Mouse (Mus musculus): ENCODE results near the gene Pacsin2. TPM values are rescaled to one million over a fixed set of nuclear protein-coding genes. Genes with fewer than 3 reads are reported as not detected.

The Pacsin2 gene
- polyA plus RNA-seq, 1 experiment from 2014 or later = 43.6 TPM

DNA sequence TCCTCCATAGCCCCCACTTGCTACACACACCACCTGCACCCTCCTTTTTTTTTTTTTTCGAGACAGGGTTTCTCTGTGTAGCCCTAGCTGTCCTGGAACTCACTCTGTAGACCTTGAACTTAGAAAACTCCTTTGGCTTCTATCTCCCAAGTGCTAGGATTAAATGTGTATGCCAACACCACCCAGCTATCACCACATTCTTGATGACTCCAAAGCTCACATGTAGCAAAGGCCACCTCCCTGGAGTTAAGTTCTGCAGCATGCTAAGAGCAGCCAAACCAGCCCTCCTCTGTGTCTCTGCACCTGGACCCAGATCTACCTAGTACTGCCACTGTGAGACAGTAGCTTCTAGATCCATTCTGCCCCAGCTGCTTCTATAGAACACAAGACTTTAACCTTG is 6.9 kb downstream of the Pacsin2 start:
- Histone ChIP-seq H3K36me3 (no peaks in the 10 kb centered on the region), H3K4me1 (no peaks in the 10 kb centered on the region), H3K9me3 (no peaks in the 10 kb centered on the region), H3K27ac (replicated peaks) (no peak overlapping the region), H3K27me3 (no peaks in the 10 kb centered on the region), H3K9ac (replicated peaks) (no peak overlapping the region), H3K4me3 (no peak overlapping the region), H3K4me2 (replicated peaks) (no peak overlapping the region)
- 96% methylated on average over 1 of the region's 1 CpGs for WGBS
- ATAC-seq (ENCODE audit: low FRiP score, low read depth) = no peak

DNA sequence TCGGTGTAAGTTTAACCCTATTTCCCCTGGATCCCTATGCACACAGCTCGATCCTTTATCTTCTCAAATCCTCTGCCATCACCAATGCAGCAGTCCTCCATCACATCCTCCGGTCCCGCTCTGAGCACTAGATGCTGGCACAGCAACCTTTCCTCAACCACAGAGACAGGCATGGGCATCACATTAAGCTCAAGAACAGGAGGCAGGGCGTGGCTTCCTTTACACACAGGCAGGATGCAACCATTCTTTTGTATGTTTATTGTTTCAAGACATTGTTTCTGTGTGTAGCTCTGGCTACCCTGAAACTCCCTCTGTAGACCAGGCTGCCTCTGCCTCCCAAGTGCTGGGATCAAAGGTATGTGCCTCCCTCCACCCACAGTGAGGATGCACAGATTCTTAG is 8.8 kb downstream of the Pacsin2 start:
- no peaks in the 10 kb centered on the region for H3K4me1 ChIP-seq
- H3K27me3 ChIP-seq = no peaks in the 10 kb centered on the region
- WGBS = 93% methylated on average over 5 of the region's 5 CpGs
- no peak overlapping the region for H3K27ac ChIP-seq (replicated peaks)
- ATAC-seq (ENCODE audit: low FRiP score, low read depth) = no peak
- H3K9me3 ChIP-seq = no peaks in the 10 kb centered on the region
- H3K4me2 ChIP-seq (replicated peaks) = no peak overlapping the region
- H3K36me3 ChIP-seq = no peaks in the 10 kb centered on the region
- no peak overlapping the region for H3K4me3 ChIP-seq
- H3K9ac ChIP-seq (replicated peaks) = no peak overlapping the region

GRCm38 (mm10) chr15:83455034-83455433 is 9.4 kb downstream of the Pacsin2 start:
- no peaks in the 10 kb centered on the region for H3K36me3 ChIP-seq
- H3K4me2 ChIP-seq (replicated peaks) = no peak overlapping the region
- no peak overlapping the region for H3K27ac ChIP-seq (replicated peaks)
- no peak for ATAC-seq (ENCODE audit: low FRiP score, low read depth)
- H3K4me3 ChIP-seq = no peak overlapping the region
- 80% methylated on average over 3 of the region's 3 CpGs for WGBS
- H3K9me3 ChIP-seq = no peaks in the 10 kb centered on the region
- no peaks in the 10 kb centered on the region for H3K4me1 ChIP-seq
- no peaks in the 10 kb centered on the region for H3K27me3 ChIP-seq
- H3K9ac ChIP-seq (replicated peaks) = no peak overlapping the region

- Histone ChIP-seq H3K36me3 (no peaks in the 10 kb centered on the region), H3K4me1 (no peaks in the 10 kb centered on the region), H3K4me3 (no peak overlapping the region), H3K27me3 (no peaks in the 10 kb centered on the region), H3K9ac (replicated peaks) (no peak overlapping the region), H3K9me3 (no peaks in the 10 kb centered on the region), H3K27ac (replicated peaks) (no peak overlapping the region), H3K4me2 (replicated peaks) (no peak overlapping the region)
- 93% methylated on average over 7 of the region's 7 CpGs for WGBS
- ATAC-seq (ENCODE audit: low FRiP score, low read depth) = no peak
These were observed 10.0 kb downstream of the Pacsin2 start for GRCm38 (mm10) chr15:83454419-83454818.

- no peak for ATAC-seq (ENCODE audit: low FRiP score, low read depth)
- H3K9me3 ChIP-seq = no peaks in the 10 kb centered on the region
- H3K27me3 ChIP-seq = no peaks in the 10 kb centered on the region
- H3K9ac ChIP-seq (replicated peaks) = no peak overlapping the region
- no peak overlapping the region for H3K4me2 ChIP-seq (replicated peaks)
- H3K4me3 ChIP-seq = no peak overlapping the region
- no peak overlapping the region for H3K27ac ChIP-seq (replicated peaks)
- 84% methylated on average over 3 of the region's 3 CpGs for WGBS
- no peaks in the 10 kb centered on the region for H3K4me1 ChIP-seq
- no peaks in the 10 kb centered on the region for H3K36me3 ChIP-seq
These were observed 10.5 kb downstream of the Pacsin2 start for GRCm38 (mm10) chr15:83453879-83454278.

DNA sequence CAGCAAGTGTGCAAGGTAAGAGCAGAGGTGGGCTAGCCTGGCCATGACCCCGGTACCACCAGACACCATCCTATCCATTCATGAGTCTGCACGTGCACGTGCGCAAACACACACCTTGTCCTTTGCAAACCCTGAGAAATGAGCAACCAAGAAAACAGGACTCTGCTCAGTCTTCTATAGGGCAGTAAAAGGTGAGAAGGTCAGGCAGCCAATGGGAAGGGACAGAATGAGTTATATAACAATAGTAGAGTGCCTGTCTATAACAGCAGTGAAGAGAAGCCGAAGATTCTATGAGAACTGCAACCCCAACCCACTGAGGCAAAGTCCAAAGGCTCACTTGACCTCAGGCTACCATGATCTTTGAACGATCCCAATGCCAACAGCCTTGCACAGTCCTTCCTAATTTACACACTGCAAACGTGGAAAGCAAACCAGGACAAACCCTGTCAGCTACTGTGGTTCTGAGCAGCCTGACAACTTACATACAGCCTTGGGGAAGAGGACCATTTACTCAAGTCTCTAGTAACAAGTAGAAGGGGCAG is 12.1 kb downstream of the Pacsin2 start:
- Histone ChIP-seq H3K4me2 (replicated peaks) (no peak overlapping the region), H3K27me3 (no peaks in the 10 kb centered on the region), H3K9ac (replicated peaks) (no peak overlapping the region), H3K36me3 (no peaks in the 10 kb centered on the region), H3K4me3 (no peak overlapping the region), H3K9me3 (no peaks in the 10 kb centered on the region), H3K27ac (replicated peaks) (no peak overlapping the region), H3K4me1 (peaks cover 4% of the 10 kb centered on the region; the same call in 1 of the 2 replicates)
- 89% methylated on average over 7 of the region's 7 CpGs for WGBS
- no peak for ATAC-seq (ENCODE audit: low FRiP score, low read depth)

DNA sequence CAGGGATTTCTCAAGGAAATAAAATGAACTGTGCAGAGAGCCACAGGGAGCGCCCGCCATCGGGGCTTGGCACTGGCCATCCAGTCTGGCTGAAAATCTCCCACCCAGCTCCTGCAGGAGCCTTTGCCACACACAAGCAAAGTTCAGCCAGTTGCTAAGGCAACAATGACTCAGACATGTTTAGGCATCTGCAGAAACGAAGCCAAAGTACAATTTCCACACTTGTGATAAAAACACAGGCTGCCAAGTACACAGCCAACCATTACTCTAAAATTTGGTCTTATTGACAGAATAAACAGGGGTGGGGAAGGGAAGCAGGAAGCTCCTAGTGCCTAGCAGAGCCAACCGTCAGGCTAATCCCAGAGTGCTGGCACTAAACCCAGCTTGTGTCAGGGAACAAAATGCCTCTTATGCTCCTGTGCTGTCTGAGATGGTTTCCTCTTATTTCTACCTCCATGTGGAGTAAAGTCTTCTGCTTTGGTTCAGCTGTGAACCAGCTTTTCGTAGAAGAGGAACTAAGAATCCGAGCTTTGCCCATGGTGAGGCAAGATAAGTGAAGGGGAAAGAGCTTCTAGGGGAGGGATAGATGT is 12.7 kb downstream of the Pacsin2 start:
- Histone ChIP-seq H3K27me3 (no peaks in the 10 kb centered on the region), H3K4me3 (no peak overlapping the region), H3K4me1 (peaks cover 4% of the 10 kb centered on the region; the same call in 1 of the 2 replicates), H3K27ac (replicated peaks) (no peak overlapping the region), H3K9me3 (no peaks in the 10 kb centered on the region), H3K4me2 (replicated peaks) (no peak overlapping the region), H3K36me3 (no peaks in the 10 kb centered on the region), H3K9ac (replicated peaks) (no peak overlapping the region)
- no peak for ATAC-seq (ENCODE audit: low FRiP score, low read depth)
- WGBS = 81% methylated on average over 7 of the region's 7 CpGs

GRCm38 (mm10) chr15:83450007-83450406 is 14.4 kb downstream of the Pacsin2 start:
- no peak overlapping the region for H3K4me2 ChIP-seq (replicated peaks)
- no peak overlapping the region for H3K4me3 ChIP-seq
- no peak overlapping the region for H3K27ac ChIP-seq (replicated peaks)
- H3K9ac ChIP-seq (replicated peaks) = no peak overlapping the region
- 91% methylated on average over 2 of the region's 2 CpGs for WGBS
- no peaks in the 10 kb centered on the region for H3K36me3 ChIP-seq
- H3K4me1 ChIP-seq = peaks cover 10% of the 10 kb centered on the region
- H3K9me3 ChIP-seq = no peaks in the 10 kb centered on the region
- no peaks in the 10 kb centered on the region for H3K27me3 ChIP-seq
- no peak for ATAC-seq (ENCODE audit: low FRiP score, low read depth)

GRCm38 (mm10) chr15:83448646-83449045 is 15.8 kb downstream of the Pacsin2 start:
- Histone ChIP-seq H3K27me3 (no peaks in the 10 kb centered on the region), H3K9me3 (no peaks in the 10 kb centered on the region), H3K36me3 (no peaks in the 10 kb centered on the region), H3K4me1 (peaks cover 10% of the 10 kb centered on the region), H3K4me3 (no peak overlapping the region), H3K4me2 (replicated peaks) (no peak overlapping the region), H3K9ac (replicated peaks) (no peak overlapping the region), H3K27ac (replicated peaks) (no peak overlapping the region)
- WGBS = 84% methylated on average over 5 of the region's 5 CpGs
- ATAC-seq (ENCODE audit: low FRiP score, low read depth) = no peak

DNA sequence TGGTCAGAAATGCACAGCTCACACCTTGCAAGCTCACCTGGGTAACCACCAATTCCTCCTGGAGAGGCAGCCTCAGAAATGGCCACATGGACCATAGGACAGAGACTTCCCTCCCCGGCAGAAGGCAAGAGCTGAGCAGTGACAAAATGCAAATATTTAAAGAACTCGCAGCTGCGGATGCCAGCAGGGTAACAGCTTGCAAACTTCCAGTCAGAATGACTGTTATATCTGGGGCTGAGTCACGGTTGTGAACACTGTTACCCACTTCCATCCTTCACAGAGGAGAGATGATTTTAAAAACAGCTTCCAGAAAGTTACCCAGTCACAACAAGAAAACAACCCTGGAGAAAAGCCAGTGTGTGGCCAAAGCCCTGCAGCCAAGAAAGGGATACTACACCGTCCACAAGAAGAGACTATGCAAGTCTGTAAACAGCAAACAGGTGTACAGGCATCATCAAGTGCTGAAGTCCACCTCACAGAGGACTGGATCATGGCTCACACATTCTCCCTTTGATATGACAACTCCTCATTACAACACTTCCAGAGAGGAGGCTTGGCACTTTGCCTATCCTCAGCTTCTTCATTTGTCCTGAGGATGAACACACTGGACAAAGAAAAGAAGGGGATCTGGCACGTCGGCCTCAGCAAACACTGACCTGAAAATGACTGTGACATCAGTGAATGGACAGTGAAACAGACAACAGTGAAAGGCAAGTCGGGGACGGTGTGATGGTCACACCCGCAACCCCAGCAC is 16.4 kb downstream of the Pacsin2 start:
- Histone ChIP-seq H3K4me2 (replicated peaks) (no peak overlapping the region), H3K36me3 (no peaks in the 10 kb centered on the region), H3K9me3 (no peaks in the 10 kb centered on the region), H3K27me3 (no peaks in the 10 kb centered on the region), H3K27ac (replicated peaks) (no peak overlapping the region), H3K9ac (replicated peaks) (no peak overlapping the region), H3K4me1 (peaks cover 10% of the 10 kb centered on the region), H3K4me3 (no peak overlapping the region)
- 61% methylated on average over 10 of the region's 10 CpGs for WGBS
- ATAC-seq (ENCODE audit: low FRiP score, low read depth) = no peak

- ATAC-seq (ENCODE audit: low FRiP score, low read depth) = no peak
- Histone ChIP-seq H3K27ac (replicated peaks) (no peak overlapping the region), H3K9ac (replicated peaks) (no peak overlapping the region), H3K9me3 (no peaks in the 10 kb centered on the region), H3K36me3 (no peaks in the 10 kb centered on the region), H3K27me3 (no peaks in the 10 kb centered on the region), H3K4me3 (no peak overlapping the region), H3K4me1 (peaks cover 10% of the 10 kb centered on the region), H3K4me2 (replicated peaks) (no peak overlapping the region)
- 87% methylated on average over 2 of the region's 2 CpGs for WGBS
These were observed 18.5 kb downstream of the Pacsin2 start for GRCm38 (mm10) chr15:83445908-83446307.

- WGBS = 59% methylated on average over 5 of the region's 5 CpGs
- Histone ChIP-seq H3K36me3 (no peaks in the 10 kb centered on the region), H3K4me2 (replicated peaks) (no peak overlapping the region), H3K27me3 (no peaks in the 10 kb centered on the region), H3K9me3 (no peaks in the 10 kb centered on the region), H3K9ac (replicated peaks) (no peak overlapping the region), H3K4me3 (no peak overlapping the region), H3K27ac (replicated peaks) (no peak overlapping the region), H3K4me1 (peaks cover 10% of the 10 kb centered on the region)
- ATAC-seq (ENCODE audit: low FRiP score, low read depth) = no peak
These were observed 19.0 kb downstream of the Pacsin2 start for GRCm38 (mm10) chr15:83445383-83445782.
